Mouse (Mus musculus): ENCODE data around the gene Rsl24d1. TPM values are rescaled to one million over a fixed set of nuclear protein-coding genes. Genes with fewer than 3 reads are reported as not detected.
"Not testable (repeated sequence)": the region's sequence is repeated elsewhere in the genome, so short reads cannot be mapped to it uniquely, and the experiment has no call there.

Rsl24d1 gene
- total RNA-seq (2015; ENCODE audit: low replicate concordance) (17.3 and 22.6 TPM in 2 replicates), total RNA-seq (2017; ENCODE audit: low replicate concordance) (24.1 and 42.3 TPM in 2 replicates)

DNA sequence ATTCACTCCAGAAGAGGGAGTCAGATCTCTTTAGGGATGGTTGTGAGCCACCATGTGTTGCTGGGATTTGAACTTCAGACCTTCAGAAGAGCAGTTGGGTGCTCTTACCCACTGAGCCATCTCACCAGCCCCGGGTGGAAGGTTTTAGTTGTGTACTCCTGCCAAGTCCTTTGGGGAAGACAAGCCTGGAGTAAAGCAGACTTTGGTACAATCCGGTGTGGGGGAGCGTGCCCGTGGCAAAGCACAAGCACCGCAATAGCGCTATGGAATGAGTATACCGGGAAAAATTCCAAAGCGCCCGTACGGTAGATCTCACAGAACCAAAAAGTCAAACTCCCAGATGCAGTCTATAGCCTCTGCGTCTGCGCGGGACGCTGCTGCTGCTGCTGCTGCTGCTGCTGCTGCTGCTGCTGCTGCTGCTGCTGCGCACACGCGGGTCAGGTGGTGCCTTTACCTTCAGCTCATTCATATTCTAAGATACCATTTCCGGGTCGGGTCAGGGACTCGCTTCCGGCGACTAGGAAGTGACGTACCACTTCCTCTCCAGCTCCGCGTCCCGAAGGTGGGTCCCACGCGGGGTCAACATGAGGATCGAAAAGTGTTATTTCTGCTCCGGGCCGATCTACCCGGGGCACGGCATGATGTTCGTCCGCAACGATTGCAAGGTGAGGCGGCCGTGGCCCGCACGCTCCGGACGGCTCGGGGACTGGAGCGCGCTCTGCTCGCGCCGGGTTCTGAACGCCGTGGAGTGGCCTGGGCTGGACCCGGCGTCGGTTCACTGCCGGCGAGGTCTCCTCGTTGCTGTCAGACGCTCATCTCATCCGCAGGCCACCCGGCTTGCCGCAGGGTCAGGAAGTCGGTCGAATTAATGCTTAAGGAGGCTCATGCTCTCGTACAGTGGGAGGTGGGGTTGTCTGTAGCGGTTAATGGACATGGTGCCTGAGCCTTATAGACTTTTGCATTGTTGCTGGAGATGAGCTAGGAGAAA lies at the start of gene Rsl24d1:
TSS of gene Rsl24d1 (plus strand) at position 508 of the 988 bp plus-strand sequence.
- ATAC-seq (replicated peaks; ENCODE audit: low FRiP score, poor library complexity, severe bottlenecking): peak; percentile 94

DNA sequence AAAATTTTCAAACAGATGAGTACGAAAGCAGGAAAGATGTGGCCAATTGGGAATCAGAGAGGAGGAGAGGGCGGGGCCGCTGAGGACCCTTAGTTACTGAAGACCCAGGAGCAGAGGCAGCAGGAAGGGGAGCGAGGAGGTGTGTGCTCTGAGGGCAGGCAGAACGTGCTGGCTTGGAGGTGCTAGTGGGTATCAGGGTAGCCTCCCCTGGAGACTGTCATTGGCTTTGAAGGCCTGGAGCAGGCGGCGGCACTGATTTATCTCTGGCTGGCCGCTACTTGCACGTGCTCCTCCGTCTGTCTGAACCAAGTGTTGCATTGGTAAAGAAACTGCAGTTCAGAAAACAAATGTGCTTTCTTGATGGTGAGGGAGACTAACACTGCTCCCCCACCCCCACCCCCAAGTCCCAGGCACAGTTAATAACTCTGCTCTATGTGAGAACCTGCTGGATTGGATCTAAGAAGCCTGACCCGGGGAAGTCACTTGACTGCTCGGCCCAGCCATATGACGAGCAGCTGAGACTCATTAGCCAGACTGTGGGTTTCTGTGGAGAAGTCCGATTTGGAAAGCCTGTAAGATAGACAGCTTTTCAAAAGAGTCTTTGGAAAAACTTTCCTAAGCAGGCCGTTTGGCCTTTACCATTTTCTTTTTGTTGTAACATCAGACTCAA lies 49.5 kb upstream of the Rsl24d1 start:
- no peak for ATAC-seq (replicated peaks; ENCODE audit: low FRiP score, poor library complexity, severe bottlenecking)

DNA sequence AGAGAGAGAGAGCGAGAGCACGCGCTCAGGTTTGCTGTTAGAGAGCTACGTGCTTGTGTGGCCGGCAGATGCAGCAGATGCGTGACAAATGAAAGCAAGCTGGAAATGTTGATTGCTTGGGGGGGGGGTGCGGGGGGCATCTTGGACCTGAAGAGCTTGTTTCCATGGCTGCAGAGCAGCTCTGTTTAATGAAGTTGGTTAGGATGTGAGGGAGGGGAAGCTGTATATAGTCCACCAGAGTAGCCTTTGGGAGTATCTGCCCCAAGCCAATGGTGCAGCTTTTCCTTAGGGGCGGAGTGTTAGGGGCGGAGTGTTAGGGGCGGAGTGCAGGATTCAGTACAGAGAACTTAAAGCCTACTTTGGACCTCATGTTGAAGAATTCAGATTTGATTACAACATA lies 46.1 kb upstream of the Rsl24d1 start:
- ATAC-seq (replicated peaks; ENCODE audit: low FRiP score, poor library complexity, severe bottlenecking): no peak

- ATAC-seq (replicated peaks; ENCODE audit: low FRiP score, poor library complexity, severe bottlenecking): 0 out of 2 replicates have a peak, but pooled peaks have one; percentile 34
These were observed 45.0 kb upstream of the Rsl24d1 start for GRCm38 (mm10) chr9:73068230-73068679.

GRCm38 (mm10) chr9:73068688-73069087 lies 44.5 kb upstream of the Rsl24d1 start:
- no peak for ATAC-seq (replicated peaks; ENCODE audit: low FRiP score, poor library complexity, severe bottlenecking)

GRCm38 (mm10) chr9:73070971-73071659 lies 42.1 kb upstream of the Rsl24d1 start:
- ATAC-seq (replicated peaks; ENCODE audit: low FRiP score, poor library complexity, severe bottlenecking): no peak

DNA sequence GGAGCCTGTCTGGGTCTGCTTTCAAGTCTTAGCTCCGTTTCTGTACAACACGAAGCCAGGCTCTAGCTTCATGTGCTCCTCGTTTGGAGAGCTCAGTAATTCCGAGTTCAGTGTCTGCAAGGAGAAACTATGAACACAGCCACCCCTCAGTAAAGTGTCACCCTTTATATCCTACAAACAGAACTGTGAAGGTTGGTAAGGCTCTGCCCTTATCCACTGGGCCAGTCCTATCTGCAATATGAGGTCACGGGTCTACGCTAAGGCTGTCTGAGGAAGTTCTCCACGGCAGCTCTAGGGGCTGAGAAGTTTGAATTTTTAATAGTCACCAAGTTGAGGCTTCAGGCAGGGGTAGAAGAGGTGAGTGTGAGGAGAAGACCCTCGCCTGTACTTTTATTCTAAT lies 40.8 kb upstream of the Rsl24d1 start:
- ATAC-seq (replicated peaks; ENCODE audit: low FRiP score, poor library complexity, severe bottlenecking): no peak

DNA sequence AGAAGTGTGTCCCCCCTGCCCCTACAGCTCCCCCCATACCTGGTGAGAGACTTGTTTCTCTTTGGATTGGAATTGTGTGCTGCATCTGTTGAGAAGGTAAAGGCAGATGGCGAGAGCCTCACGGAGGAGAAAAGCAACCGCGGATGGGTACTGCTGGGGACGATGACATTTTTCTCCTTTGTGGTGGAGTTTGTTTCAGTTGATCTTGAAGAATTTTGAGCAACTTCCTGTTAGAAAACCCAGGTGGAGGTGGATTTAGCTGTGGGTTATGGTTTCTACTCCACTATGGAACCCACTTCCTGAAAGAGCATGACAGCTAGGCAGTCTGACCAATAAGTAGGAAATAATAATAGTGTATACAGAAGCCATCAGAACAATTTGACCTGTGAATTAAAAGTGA lies 40.1 kb upstream of the Rsl24d1 start:
- ATAC-seq (replicated peaks; ENCODE audit: low FRiP score, poor library complexity, severe bottlenecking): no peak

DNA sequence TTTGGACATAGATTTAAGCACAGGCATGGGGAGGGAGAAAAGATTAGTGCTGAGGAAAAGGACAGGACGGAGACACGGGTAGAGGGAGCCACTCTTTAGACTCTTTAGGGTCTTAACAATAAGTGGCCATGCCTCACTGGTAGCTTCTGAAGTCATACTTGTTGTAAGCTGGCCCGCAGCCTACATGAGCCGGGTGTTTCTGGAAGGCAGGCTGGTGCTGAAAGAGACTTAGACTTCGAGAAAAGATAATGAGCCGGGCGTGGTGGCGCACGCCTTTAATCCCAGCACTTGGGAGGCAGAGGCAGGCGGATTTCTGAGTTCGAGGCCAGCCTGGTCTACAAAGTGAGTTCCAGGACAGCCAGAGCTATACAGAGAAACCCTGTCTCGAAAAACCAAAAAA lies 33.9 kb upstream of the Rsl24d1 start:
- not testable (repeated sequence) for ATAC-seq (replicated peaks; ENCODE audit: low FRiP score, poor library complexity, severe bottlenecking)

DNA sequence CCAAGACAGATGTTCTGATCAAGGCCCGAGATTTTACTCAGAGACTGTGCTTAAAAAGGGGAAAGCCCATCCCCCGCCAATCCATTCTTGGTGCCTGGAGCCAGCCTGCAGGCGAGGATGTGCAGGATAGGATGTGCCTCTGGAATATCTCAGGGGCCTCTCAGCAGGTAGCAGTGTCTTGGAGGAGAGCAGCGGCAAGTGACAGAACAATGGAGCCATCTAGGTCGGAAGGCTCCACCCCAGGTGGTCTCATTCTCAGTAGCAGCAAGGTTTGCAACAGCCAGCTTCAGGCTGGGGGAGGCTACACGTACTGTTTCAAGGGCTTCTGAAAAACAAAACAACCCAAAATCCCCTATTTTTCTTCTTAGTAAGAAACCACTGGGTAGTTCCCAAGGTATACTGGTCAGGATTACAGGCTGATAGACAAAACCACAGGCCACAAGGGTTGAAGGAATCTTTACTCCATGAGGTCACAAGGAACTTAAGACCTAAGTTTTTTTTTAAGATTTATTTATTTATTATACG lies 33.4 kb upstream of the Rsl24d1 start:
- no peak for ATAC-seq (replicated peaks; ENCODE audit: low FRiP score, poor library complexity, severe bottlenecking)

DNA sequence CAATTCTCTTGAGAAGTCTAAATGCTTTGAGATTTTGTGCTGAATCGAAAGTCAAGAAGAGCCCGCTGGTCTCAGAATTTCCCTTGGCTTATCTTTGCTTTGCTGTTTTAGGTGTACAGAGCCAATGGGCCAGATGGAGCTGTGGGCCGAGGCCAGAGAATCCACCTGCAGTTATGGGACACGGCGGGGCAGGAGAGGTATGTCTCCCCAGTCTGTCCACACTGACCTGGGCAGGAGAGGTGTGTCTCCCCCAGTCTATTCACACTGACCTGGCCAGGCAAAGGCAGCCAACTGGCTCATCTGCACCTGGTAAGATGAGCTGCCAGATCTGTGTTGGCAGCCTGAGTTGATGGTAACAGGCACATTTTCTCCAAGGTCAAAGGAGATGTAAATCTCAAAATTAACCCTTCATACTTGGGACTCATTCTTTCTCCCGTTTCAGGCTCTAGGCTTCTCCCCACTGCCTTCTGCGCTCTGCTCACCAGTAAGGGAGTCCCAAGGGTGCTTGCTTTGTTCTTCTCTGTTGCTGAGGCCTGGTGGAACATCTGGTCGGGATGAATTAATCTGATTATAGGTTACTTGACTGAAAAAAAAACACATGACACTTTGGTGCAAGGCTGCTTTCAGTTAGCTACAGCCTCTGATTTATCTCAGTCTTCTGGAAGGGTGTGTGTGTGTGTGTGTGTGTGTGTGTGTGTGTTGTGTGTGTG lies 30.8 kb upstream of the Rsl24d1 start:
- no peak for ATAC-seq (replicated peaks; ENCODE audit: low FRiP score, poor library complexity, severe bottlenecking)

DNA sequence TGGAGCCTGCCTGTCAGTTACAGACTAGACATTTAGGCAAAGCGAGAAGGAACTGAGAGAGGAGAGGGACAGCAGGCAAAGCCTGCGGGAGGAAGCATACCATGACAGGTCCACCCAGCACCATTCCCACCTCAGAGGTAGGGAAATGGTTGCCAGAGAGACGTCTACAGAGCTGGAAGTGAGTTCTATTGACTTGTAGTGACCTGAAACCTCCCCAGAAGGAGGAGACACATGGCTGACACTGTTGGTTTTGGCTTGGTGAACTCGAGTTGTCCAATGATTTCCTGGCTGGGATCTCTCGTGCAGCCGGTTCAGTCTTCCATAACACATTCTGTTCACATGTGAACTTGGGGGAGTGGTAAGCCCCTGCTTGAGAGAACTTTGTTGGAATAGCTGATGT lies 29.3 kb upstream of the Rsl24d1 start:
- no peak for ATAC-seq (replicated peaks; ENCODE audit: low FRiP score, poor library complexity, severe bottlenecking)

DNA sequence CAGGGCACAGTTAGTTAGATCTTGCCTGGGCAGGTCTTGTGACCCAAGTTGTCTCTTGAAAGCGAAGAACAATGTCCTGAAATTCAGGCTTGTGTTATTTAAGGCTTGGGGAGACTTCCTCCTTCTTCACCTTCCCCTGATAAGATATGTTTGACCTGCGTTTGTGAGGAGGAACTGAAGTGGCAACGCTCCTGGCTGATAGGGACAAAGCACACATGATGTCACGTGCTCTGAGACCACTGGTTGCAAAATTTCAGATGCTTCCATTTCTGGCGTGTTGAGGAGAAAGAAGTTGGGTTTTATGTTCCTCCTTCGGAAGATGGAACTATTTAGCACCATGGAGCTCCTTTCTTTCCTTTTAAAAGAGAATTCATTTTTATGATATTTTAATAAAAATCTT lies 27.4 kb upstream of the Rsl24d1 start:
- ATAC-seq (replicated peaks; ENCODE audit: low FRiP score, poor library complexity, severe bottlenecking): no peak

DNA sequence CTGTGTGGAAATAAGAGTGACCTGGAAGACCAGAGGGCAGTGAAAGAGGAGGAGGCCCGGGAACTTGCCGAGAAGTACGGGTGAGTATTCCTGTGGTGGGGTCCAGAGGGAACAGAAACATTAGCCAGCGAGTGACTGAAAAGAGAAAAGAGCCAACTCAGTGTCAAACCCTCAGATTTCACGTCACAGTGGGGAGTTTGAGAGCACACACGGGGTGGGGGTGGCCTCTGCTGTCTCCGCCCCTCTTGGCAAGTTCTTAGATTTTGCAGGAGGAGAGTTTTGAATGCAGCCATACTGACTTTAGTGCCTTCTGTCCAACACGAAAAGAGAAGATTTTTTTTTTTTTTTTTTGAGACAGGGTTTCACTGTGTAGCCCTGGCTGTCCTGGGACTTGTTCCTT lies 26.1 kb upstream of the Rsl24d1 start:
- ATAC-seq (replicated peaks; ENCODE audit: low FRiP score, poor library complexity, severe bottlenecking): no peak

DNA sequence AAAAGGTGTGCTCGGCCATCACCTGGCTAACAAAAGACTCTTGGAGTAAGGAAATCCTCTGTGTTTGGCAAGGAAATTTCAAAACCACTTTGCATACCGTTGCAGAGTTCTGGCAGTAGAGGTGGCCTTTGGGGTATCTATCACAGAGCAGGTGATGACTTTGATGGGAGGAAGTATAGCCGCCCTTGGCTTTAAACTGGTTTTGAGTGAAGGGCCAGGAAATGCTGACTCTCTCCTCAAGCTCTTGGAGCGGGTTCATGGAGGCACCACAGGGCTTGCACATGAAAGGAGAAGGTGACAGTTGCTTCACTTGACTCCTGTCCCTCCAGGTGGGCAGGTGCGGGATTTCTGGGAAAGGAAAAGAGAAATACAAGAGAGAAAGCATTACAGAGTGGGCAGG lies 25.6 kb upstream of the Rsl24d1 start:
- no peak for ATAC-seq (replicated peaks; ENCODE audit: low FRiP score, poor library complexity, severe bottlenecking)

GRCm38 (mm10) chr9:73089222-73089920 lies 23.9 kb upstream of the Rsl24d1 start:
- ATAC-seq (replicated peaks; ENCODE audit: low FRiP score, poor library complexity, severe bottlenecking): no peak

DNA sequence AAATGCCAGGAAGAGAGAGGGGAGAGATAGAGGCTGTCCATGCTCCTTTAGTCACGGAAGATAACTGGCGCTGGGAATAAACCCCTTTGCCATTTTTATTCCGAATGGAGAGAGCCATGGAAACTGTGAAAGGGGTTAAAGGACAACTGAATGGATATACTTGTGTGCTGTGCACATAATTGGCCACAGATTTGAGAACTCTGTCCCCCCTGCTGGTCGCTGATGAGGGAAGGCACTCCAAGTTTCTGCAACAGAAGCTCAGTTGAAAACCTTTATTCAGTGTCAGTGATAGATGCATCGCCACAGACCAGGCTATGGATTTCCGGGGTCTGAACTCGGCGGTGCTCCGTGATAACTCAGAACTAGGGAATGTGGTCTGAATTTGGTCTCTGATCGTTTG lies 23.1 kb upstream of the Rsl24d1 start:
- ATAC-seq (replicated peaks; ENCODE audit: low FRiP score, poor library complexity, severe bottlenecking): no peak

GRCm38 (mm10) chr9:73091747-73092146 lies 21.5 kb upstream of the Rsl24d1 start:
- no peak for ATAC-seq (replicated peaks; ENCODE audit: low FRiP score, poor library complexity, severe bottlenecking)

DNA sequence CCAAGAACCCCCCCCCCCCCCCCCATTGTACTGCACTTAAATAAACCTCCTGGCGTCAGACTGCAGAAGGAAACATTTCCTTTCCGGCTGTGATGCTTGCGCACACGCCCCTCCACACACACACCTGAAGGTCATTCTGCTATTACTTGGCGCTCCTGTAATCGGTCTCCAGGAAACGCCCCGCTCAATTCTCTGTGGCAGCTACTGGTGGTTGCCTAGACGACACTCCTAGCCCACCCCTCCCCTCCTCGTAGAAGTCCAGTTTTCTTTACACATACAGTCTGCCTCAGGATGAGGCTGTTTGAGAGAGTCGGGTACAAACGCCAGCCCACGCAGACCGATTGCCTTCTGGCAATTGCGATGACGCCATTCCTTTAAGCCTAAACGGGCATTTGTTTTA lies 18.6 kb upstream of the Rsl24d1 start:
- ATAC-seq (replicated peaks; ENCODE audit: low FRiP score, poor library complexity, severe bottlenecking): no peak

All from erythroid progenitor cell, adult 5-6 weeks (primary cell).